Mouse (Mus musculus): ENCODE results near the gene Ghrh. TPM values are rescaled to one million over a fixed set of nuclear protein-coding genes. Genes with fewer than 3 reads are reported as not detected.

Gene Ghrh
- total and polyA plus RNA-seq, 3 experiments: not detected

DNA sequence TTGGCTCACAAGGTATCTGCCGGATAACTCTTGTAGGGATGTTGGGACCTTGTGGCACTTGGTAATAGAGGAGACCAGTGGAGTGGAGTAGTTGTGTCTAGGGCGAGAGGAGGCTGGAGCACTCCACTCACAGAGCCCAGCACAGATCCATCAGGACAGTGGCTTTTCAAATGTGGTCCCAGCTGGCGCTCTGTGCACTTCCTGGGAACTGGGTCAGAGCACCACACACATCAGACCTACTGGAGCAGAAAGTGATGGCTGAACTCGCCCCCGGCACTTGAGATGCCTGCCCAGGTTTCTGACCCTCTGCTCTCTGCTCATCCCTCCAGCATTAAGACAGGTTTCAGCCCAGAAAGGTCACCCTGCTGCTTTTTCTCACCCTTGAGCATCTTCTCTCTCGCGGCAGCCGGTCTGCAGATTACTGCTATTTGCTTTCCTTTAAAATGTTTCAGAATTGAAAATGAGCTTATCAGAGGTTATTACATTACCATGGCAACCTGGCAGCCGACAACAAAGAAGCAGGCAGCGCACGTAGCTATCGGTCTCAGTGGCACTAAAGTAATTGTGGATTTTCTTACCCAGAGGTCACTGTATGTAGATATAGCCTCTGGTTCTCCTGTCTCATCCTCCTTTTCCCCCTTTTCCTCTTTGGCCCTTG, 1.9 kb upstream of the Ghrh start:
- H3K4me2 ChIP-seq (ENCODE audit: insufficient read depth, low read depth, poor library complexity, severe bottlenecking): no peak overlapping the region
- peaks cover 63% of the 10 kb centered on the region for H3K27me3 ChIP-seq (replicated peaks)
- no peak overlapping the region for H3K9ac ChIP-seq (ENCODE audit: insufficient read depth, low read depth)
- no peaks in the 10 kb centered on the region for H3K79me2 ChIP-seq (replicated peaks; ENCODE audit: control insufficient read depth, extremely low read depth, insufficient read depth, poor library complexity, severe bottlenecking)
- peaks cover under 1% of the 10 kb centered on the region for H3K9me3 ChIP-seq (replicated peaks; ENCODE audit: low read length)
- no peak overlapping the region for H3K27ac ChIP-seq (ENCODE audit: insufficient read depth, low read depth)
- no peaks in the 10 kb centered on the region for H3K36me3 ChIP-seq (replicated peaks in 1 of 2; ENCODE audit: control insufficient read depth in 1 of 2, insufficient read depth in 1 of 2, low read length in 1 of 2)
- in situ Hi-C loops (cut with MboI; ENCODE audit: low pct_ligation_motif_present, low pct_unique_long_range_greater_than_20kb, low sequenced_read_pairs): no loop called here
- no peak overlapping the region for H3K4me3 ChIP-seq (replicated peaks in 1 of 3; ENCODE audit: low read depth in 2 of 3, low read length in 2 of 3, poor library complexity in 1 of 3)
- H3K4me1 ChIP-seq (ENCODE audit: control insufficient read depth in 1 of 2, insufficient read depth in 2 of 2): no peaks in the 10 kb centered on the region
- dilution Hi-C loops (cut with MboI; ENCODE audit: extremely low pct_ligation_motif_present, extremely low pct_unique_long_range_greater_than_20kb, low sequenced_read_pairs): no loop called here
- TF ChIP-seq SIN3A (IDR thresholded peaks at IDR 0.05; ENCODE audit: low read length) (no peak), RAD21 (IDR thresholded peaks at IDR 0.05; ENCODE audit: low read depth, low read length) (no peak), UBTF (IDR thresholded peaks at IDR 0.05; ENCODE audit: low read depth, low read length) (no peak), POLR2A (IDR thresholded peaks at IDR 0.05; ENCODE audit: low read depth, low read length) (no peak), TBP (conservative IDR thresholded peaks at IDR 0.05; ENCODE audit: low read depth, low read length) (no peak), MYC (IDR thresholded peaks at IDR 0.05; ENCODE audit: low read depth, low read length) (no peak), CTCF (conservative IDR thresholded peaks at IDR 0.05 in 1 of 2, IDR thresholded peaks at IDR 0.05 in 1 of 2; ENCODE audit: low read depth in 2 of 2, low read length in 2 of 2) (no peak), CHD2 (IDR thresholded peaks at IDR 0.05; ENCODE audit: low read length) (no peak), MAFK (IDR thresholded peaks at IDR 0.05; ENCODE audit: insufficient replicate concordance, low read length) (no peak), USF1 (IDR thresholded peaks at IDR 0.05; ENCODE audit: low read depth, low read length) (no peak), TCF12 (IDR thresholded peaks at IDR 0.05; ENCODE audit: low read depth, low read length) (no peak), NELFE (IDR thresholded peaks at IDR 0.05; ENCODE audit: low read depth, low read length) (no peak), BHLHE40 (IDR thresholded peaks at IDR 0.05; ENCODE audit: low read depth, low read length) (no peak)
- DNase-seq (ENCODE audit: extremely low read depth): no peak

- Histone ChIP-seq H3K9me3 (replicated peaks; ENCODE audit: low read length) (no peaks in the 10 kb centered on the region), H3K27ac (ENCODE audit: insufficient read depth, low read depth) (no peak overlapping the region), H3K4me2 (ENCODE audit: insufficient read depth, low read depth, poor library complexity, severe bottlenecking) (no peak overlapping the region), H3K27me3 (replicated peaks) (peaks cover 64% of the 10 kb centered on the region), H3K79me2 (replicated peaks; ENCODE audit: control insufficient read depth, extremely low read depth, insufficient read depth, poor library complexity, severe bottlenecking) (no peaks in the 10 kb centered on the region), H3K36me3 (replicated peaks in 1 of 2; ENCODE audit: control insufficient read depth in 1 of 2, insufficient read depth in 1 of 2, low read length in 1 of 2) (no peaks in the 10 kb centered on the region), H3K9ac (ENCODE audit: insufficient read depth, low read depth) (no peak overlapping the region), H3K4me3 (replicated peaks in 1 of 3; ENCODE audit: low read depth in 2 of 3, low read length in 2 of 3, poor library complexity in 1 of 3) (no peak overlapping the region), H3K4me1 (ENCODE audit: control insufficient read depth in 1 of 2, insufficient read depth in 2 of 2) (peaks cover 0 to 3% of the 10 kb centered on the region in 2 experiments; a peak in 2 of 4 replicates)
- in situ Hi-C loops (cut with MboI; ENCODE audit: low pct_ligation_motif_present, low pct_unique_long_range_greater_than_20kb, low sequenced_read_pairs): loop anchor here (5.0 kb wide), 1 partner anchor 229 kb away; the partner anchor contains the start of gene Blcap
- dilution Hi-C loops (cut with MboI; ENCODE audit: extremely low pct_ligation_motif_present, extremely low pct_unique_long_range_greater_than_20kb, low sequenced_read_pairs): no loop called here
- DNase-seq (ENCODE audit: extremely low read depth): no peak
- TF ChIP-seq HCFC1 (IDR thresholded peaks at IDR 0.05; ENCODE audit: low read depth, low read length) (no peak), ETS1 (conservative IDR thresholded peaks at IDR 0.05; ENCODE audit: low read depth, low read length) (no peak), PAX5 (IDR thresholded peaks at IDR 0.05; ENCODE audit: low read length) (no peak), TBP (conservative IDR thresholded peaks at IDR 0.05; ENCODE audit: low read depth, low read length) (no peak), KAT2A (IDR thresholded peaks at IDR 0.05; ENCODE audit: insufficient replicate concordance, low read length) (no peak), ZKSCAN1 (IDR thresholded peaks at IDR 0.05; ENCODE audit: borderline replicate concordance, low read depth, low read length) (no peak), EP300 (IDR thresholded peaks at IDR 0.05; ENCODE audit: low read length) (no peak), MEF2A (IDR thresholded peaks at IDR 0.05; ENCODE audit: borderline replicate concordance, low read depth, low read length) (no peak), POLR2AphosphoS2 (IDR thresholded peaks at IDR 0.05; ENCODE audit: low read depth, low read length) (no peak), CTCF (conservative IDR thresholded peaks at IDR 0.05 in 1 of 2, IDR thresholded peaks at IDR 0.05 in 1 of 2; ENCODE audit: low read depth in 2 of 2, low read length in 2 of 2) (no peak), CHD1 (IDR thresholded peaks at IDR 0.05; ENCODE audit: low read depth, low read length) (no peak), POLR2A (IDR thresholded peaks at IDR 0.05; ENCODE audit: low read depth, low read length) (no peak), RCOR1 (conservative IDR thresholded peaks at IDR 0.05; ENCODE audit: low read depth, low read length) (no peak), USF1 (IDR thresholded peaks at IDR 0.05; ENCODE audit: low read depth, low read length) (no peak), ELF1 (IDR thresholded peaks at IDR 0.05; ENCODE audit: low read depth, low read length) (no peak), E2F4 (IDR thresholded peaks at IDR 0.05; ENCODE audit: insufficient replicate concordance, low read depth, low read length) (no peak), CHD2 (IDR thresholded peaks at IDR 0.05; ENCODE audit: low read length) (no peak)
Measured at GRCm38 (mm10) chr2:157343337-157343736, 4.0 kb downstream of the Ghrh start.

Data from CH12.LX (cell line).